Mouse (Mus musculus): ENCODE measurements around the gene Pdia3.
"Not testable (repeated sequence)": the region's sequence is repeated elsewhere in the genome, so short reads cannot be mapped to it uniquely, and the experiment has no call there.

The Pdia3 gene

GRCm38 (mm10) chr2:121444178-121444577 lies 30.6 kb downstream of the Pdia3 start, which contains the start of gene Ell3:
Gene Ell3, minus strand, starts transcription at chr2:121444278.
- no peak for DNase-seq

GRCm38 (mm10) chr2:121445117-121445516 lies 31.5 kb downstream of the Pdia3 start:
- DNase-seq: no peak

DNA sequence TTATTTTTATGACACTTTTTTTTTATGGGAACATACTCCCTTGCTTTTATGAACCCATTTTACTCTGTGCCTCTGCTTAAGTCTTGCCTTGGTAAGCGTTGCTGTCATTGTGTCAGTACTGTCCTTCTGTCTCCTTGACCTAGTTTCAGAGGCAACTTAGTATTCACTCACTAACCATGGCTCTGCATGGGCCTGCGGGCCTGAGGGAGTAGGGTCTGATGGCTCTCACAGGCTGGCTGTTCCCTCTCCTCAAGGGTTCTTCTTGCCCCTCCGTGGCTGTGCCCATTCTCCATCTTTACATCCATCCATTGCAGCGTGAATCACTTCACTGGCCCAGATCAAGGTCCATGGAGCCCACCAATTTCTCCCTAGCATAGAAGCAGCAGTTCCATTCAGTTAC lies 32.9 kb downstream of the Pdia3 start:
- no peak for DNase-seq

DNA sequence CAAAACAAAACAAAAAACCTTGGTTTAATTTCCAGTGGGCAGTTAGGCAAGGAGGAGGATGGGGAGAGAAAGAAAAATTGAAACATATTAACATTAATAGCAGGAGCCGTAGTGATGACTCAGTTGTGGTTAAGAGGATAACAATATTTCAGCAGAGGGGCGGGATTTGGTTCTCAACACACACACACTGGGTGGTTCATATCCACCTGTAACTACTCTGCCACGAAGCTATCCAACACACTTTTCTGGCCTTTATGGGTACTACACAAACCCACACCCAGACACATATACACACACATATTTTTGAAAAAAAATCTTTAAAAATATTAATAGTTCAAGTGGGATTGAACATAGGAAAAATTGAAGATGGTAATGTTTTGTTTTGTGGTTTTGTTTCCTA lies 33.4 kb downstream of the Pdia3 start:
- no peak for DNase-seq

GRCm38 (mm10) chr2:121448136-121448535 lies 34.6 kb downstream of the Pdia3 start:
- peak; percentile 72 for DNase-seq

GRCm38 (mm10) chr2:121448739-121449535 lies 35.4 kb downstream of the Pdia3 start, which contains the start of gene Serf2:
Gene Serf2, plus strand, starts transcription at chr2:121449195.
- peak; percentile 100 for DNase-seq

- peak; percentile 45 for DNase-seq
These were observed 36.0 kb downstream of the Pdia3 start for GRCm38 (mm10) chr2:121449545-121450011.

- DNase-seq: peak; percentile 55
These were observed 36.5 kb downstream of the Pdia3 start for GRCm38 (mm10) chr2:121450093-121450492.

DNA sequence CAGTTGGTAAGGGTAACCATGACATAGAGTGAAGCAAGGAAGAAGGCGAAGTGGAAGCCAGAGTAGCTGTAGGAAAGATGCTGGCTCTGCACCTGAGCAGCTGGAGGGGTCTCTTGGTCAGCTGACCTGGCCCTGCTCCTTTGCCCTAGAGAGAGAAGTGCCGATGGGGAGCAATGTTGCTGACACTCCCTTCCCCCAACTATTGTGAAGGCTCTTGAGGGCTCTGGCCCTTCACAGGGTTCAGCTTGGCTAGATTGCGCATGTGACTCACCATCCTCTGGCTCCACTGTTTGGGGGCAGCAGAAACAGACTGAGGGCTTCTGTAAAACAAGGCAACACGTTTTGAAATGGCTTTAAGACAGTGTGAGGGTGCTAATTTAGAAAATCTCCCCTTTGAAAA lies 38.8 kb downstream of the Pdia3 start:
- DNase-seq: no peak

GRCm38 (mm10) chr2:121452990-121453389 lies 39.4 kb downstream of the Pdia3 start, which contains the start of gene Hypk:
Gene Hypk, plus strand, starts transcription at chr2:121453290.
- DNase-seq: no peak

DNA sequence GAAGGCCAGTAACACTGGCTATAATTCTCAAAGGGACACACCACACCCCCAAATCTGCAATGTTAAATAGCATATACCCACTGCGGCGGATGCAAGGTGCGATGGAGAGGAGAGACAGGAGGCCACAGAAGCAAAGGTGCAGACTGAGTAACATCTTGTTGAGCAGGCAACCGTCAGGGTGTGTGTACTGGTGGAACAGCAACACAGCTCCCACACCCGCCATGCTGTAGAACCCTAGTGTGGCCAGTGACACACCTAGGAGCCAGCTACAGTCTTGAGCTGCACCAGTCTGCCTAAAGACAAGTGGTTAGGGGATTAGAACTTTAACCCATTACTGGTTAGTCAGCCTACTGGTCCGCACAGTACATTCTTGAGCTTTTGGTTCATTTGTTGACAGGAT lies 40.3 kb downstream of the Pdia3 start:
- DNase-seq: no peak

DNA sequence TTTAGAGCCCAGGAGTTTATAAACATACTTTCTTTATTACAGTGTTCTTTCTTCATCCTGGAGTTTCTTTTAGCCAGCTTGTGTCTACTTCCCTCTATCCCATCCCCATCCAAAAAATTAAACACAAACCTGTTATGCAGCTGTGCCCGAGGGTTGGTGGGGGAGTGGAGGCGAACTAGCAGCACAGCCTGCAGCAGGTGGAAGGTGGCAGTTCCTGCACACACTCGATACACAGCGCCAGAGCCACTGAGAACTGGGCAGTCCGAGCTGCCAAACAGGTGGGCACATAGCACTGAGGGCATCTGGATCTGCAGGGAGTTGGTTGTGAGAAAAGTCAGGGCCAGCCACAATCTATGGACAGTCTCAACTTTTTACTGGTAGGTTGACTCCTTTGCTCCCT lies 42.0 kb downstream of the Pdia3 start:
- DNase-seq: no peak

DNA sequence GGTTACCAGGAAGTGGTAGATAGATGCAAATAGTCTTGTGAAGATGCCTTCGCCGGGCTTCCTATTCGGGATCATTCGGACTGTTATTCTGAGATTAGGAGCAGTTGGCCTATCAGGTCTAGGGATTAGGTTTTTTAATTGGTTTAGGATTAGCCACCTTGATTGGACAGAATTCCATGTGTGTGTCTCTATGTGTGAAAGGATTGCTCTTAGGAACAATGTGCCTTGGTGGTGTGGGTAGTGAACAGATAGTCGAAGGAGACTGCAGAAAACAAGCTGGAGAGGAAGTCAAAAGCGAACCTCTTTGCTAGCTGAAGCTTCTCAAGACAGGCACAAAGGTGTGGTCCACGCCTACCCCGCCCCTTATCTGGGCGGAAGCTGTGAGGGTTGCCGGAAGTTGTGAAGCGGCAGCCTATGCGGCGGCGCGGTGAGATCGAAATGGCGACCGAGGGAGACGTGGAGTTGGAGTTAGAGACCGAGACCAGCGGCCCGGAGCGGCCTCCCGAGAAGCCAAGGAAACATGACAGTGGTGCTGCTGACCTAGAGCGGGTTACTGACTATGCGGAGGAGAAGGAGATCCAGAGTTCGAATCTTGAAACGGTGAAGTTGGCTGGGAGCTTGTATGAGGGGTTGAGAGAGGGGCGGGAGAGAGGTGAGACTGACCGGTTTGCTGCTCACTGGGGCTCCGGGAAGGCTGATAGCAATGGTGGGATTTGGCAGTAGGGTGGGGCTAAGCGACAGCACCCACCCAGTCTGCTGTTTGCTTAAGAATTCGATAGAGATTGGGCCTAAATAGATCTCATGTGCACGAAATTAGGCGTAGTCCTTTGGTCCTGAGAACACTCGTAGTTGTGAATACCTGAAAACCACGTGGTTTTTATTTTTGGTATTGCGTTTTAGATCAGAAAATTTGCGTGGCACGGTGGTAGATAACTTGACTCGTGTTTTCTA lies 43.4 kb downstream of the Pdia3 start, which contains the start of gene Serinc4:
Gene Serinc4 (minus strand): TSS at position 90 of the 951 bp plus-strand sequence.
- DNase-seq: peak; percentile 92

- no peak for DNase-seq
These were observed 46.5 kb downstream of the Pdia3 start for GRCm38 (mm10) chr2:121460071-121460470.

- DNase-seq: not testable (repeated sequence)
These were observed 55.4 kb downstream of the Pdia3 start for GRCm38 (mm10) chr2:121468982-121469381.

- DNase-seq: not testable (repeated sequence)
These were observed 59.2 kb downstream of the Pdia3 start for GRCm38 (mm10) chr2:121472783-121473182.

GRCm38 (mm10) chr2:121473301-121474179 lies 60.0 kb downstream of the Pdia3 start, which contains the start of gene Mfap1b:
Gene Mfap1b, minus strand, starts transcription at chr2:121474067.
- DNase-seq: peak; percentile 91

DNA sequence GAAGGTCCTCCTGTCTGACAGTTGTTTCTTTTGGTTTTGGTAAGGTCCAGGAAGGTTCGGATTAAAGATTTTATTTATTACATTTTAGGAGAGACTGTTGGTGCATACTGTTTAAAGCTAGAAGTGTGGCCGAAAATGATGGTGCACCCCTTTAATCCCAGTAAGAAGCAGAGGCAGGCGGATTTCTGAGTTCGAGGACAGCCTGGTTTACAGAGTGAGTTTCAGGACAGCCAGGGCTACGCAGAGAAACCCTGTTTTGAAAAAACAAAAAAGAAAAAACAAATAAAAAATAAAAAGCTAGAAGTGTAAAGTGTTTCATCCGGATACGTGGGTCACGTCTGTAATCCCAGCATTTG lies 60.6 kb downstream of the Pdia3 start:
- no peak for DNase-seq

DNA sequence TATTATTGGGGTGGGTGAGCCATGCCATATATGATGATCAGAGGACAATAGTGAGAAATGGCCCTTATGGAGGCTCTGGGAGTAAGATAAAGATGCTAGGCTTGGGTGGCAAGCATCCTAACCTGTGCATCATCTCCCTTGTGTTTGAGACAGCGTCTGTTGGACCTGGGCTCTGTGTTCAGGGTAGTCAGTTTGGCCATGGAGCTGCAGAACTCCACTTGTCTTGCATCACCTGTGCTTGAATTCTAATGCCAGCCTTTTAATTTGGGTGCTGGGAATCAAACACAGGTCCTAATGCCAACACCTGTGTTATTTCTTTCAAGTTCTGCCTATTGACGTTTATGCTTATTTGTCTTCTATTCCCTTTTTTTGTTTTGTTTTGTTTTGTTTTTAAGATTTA lies 61.7 kb downstream of the Pdia3 start:
- DNase-seq: not testable (repeated sequence)

GRCm38 (mm10) chr2:121477491-121478266 lies 64.1 kb downstream of the Pdia3 start:
- no peak for DNase-seq

DNA sequence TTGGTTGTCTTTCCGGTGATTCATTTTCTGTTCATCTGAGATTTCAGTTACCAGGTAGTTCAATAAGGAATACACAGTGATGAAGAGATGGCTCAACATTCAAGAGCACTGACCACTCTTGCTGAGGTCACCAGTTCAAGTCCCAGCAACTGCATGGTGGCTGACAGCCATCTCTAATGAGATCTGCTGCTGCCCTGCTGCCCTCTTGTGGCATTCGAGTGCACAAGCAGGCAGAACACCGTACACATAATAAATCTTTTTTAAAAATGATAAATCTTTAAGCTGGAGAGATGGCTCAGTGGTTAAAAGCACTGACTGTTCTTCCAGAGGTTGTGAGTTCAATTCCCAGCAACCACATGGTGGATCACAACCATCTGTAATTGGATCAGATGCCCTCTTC lies 66.9 kb downstream of the Pdia3 start:
- DNase-seq: peak; percentile 49

Data from lung, postnatal 10 days (tissue).